Mouse (Mus musculus): ENCODE results near the gene Agpat4. TPM values are rescaled to one million over a fixed set of nuclear protein-coding genes. Genes with fewer than 3 reads are reported as not detected.

The Agpat4 gene
- polyA plus RNA-seq (2021; fragmentation: Nextera tagmentation) = 78.2 and 83.4 TPM in 2 replicates
- long read RNA-seq, experiment 1, transcript Agpat4-201 (9 exons, 1,915 nt) = major isoform, 163 of 201 reads
- long read RNA-seq, experiment 1, partial matches to known transcripts = 21 of 201 reads
- long read RNA-seq, experiment 1, other reads (novel, unspliced or antisense) = 15 of 201 reads
- long read RNA-seq, experiment 2, transcript Agpat4-201 (9 exons, 1,915 nt) = major isoform, 542 of 588 reads
- long read RNA-seq, experiment 2, partial matches to known transcripts = 2 of 588 reads
- long read RNA-seq, experiment 2, other reads (novel, unspliced or antisense) = 43 of 588 reads

DNA sequence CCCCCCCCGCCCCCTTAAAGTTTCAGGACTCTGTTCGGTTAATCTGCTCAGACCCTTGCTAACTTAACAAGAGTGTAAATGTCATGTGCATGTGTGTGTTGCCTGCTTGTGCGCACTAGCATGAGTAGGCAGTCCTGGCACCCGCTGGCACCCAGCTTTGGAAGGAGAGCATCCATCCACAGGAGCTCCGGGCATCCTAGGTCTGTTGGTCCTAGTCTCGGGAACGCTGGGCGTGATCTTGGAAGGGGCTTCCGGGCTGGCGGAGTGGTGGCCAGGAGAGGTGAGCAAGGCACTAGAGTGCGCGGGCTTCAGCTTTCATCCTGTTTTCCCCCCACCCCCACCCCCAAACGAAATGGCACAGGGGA lies at the start of gene Agpat4:
Agpat4 (plus strand) TSS at position 144 of the 365 bp plus-strand sequence.

Other genes starting within 250 kb of the Agpat4 start
- 21.4 and 24.0 TPM in 2 replicates for gene Map3k4, start 200.1 kb downstream of the Agpat4 start, polyA plus RNA-seq (2021; fragmentation: Nextera tagmentation)

Measured in layer of hippocampus, adult 6 months (tissue).